Mouse (Mus musculus): ENCODE measurements around the gene Il12b. TPM values are rescaled to one million over a fixed set of nuclear protein-coding genes. Genes with fewer than 3 reads are reported as not detected.
A peak's percentile ranks its signal among the peaks of the same experiment; 100 is the strongest.
"Not testable (repeated sequence)": the region's sequence is repeated elsewhere in the genome, so short reads cannot be mapped to it uniquely, and the experiment has no call there.

The Il12b gene
- total RNA-seq, 4 experiments from 2014 or later = not detected

- DNase-seq (ENCODE audit: low spot score) = no peak
These were observed 10.6 kb downstream of the Il12b start for GRCm38 (mm10) chr11:44410413-44410812.

GRCm38 (mm10) chr11:44412276-44412675 is 12.4 kb downstream of the Il12b start:
- DNase-seq (ENCODE audit: low spot score) = no peak

- no peak for DNase-seq (ENCODE audit: low spot score)
These were observed 13.5 kb downstream of the Il12b start for GRCm38 (mm10) chr11:44413371-44413770.

GRCm38 (mm10) chr11:44414605-44415004 is 14.7 kb downstream of the Il12b start:
- no peak for DNase-seq (ENCODE audit: low spot score)

- DNase-seq (ENCODE audit: low spot score) = no peak
These were observed 17.5 kb downstream of the Il12b start for GRCm38 (mm10) chr11:44417403-44417802.

GRCm38 (mm10) chr11:44422337-44423111 is 22.7 kb downstream of the Il12b start:
- DNase-seq (ENCODE audit: low spot score) = no peak

GRCm38 (mm10) chr11:44423261-44423660 is 23.4 kb downstream of the Il12b start:
- DNase-seq (ENCODE audit: low spot score) = no peak

- DNase-seq (ENCODE audit: low spot score) = no peak
These were observed 24.1 kb downstream of the Il12b start for GRCm38 (mm10) chr11:44423955-44424354.

GRCm38 (mm10) chr11:44425006-44425405 is 25.1 kb downstream of the Il12b start:
- no peak for DNase-seq (ENCODE audit: low spot score)

GRCm38 (mm10) chr11:44425626-44426025 is 25.8 kb downstream of the Il12b start:
- DNase-seq (ENCODE audit: low spot score) = no peak

- DNase-seq (ENCODE audit: low spot score) = no peak
These were observed 28.1 kb downstream of the Il12b start for GRCm38 (mm10) chr11:44427951-44428350.

GRCm38 (mm10) chr11:44430036-44430435 is 30.2 kb downstream of the Il12b start:
- no peak for DNase-seq (ENCODE audit: low spot score)

- DNase-seq (ENCODE audit: low spot score) = peak; percentile 6
These were observed 37.9 kb downstream of the Il12b start for GRCm38 (mm10) chr11:44437786-44438185.

- DNase-seq (ENCODE audit: low spot score) = no peak
These were observed 51.2 kb downstream of the Il12b start for GRCm38 (mm10) chr11:44451046-44451445.

GRCm38 (mm10) chr11:44452016-44452415 is 52.2 kb downstream of the Il12b start:
- DNase-seq (ENCODE audit: low spot score) = not testable (repeated sequence)

- DNase-seq (ENCODE audit: low spot score) = peak; percentile 36
These were observed 53.6 kb downstream of the Il12b start for GRCm38 (mm10) chr11:44453423-44453822.

GRCm38 (mm10) chr11:44461493-44461892 is 61.6 kb downstream of the Il12b start:
- no peak for DNase-seq (ENCODE audit: low spot score)

Other genes starting within 250 kb of the Il12b start
- gene Ublcp1, start 70.4 kb downstream of the Il12b start, total RNA-seq (2022) = 10 to 100 TPM; 33.2 to 40.9 (median 39.4) TPM
- gene Rnf145, start 118.9 kb downstream of the Il12b start, total RNA-seq (2022) = 10 to 100 TPM; 11.0 to 21.4 (median 13.7) TPM
- gene Ebf1, start 217.3 kb downstream of the Il12b start, total RNA-seq (2022) = 10 to 100 TPM; 10.5 to 15.1 (median 11.7) TPM